Mouse (Mus musculus) B cell, adult 2 months (primary cell): ENCODE measurements around the gene Cenpu.
A peak's percentile ranks its signal among the peaks of the same experiment; 100 is the strongest.

Experiments used
- DNase-seq, 2 experiments: peaks; one replicate each; pipeline ENCODE4 v3.0.0; 2022

The Cenpu gene

GRCm38 (mm10) chr8:46600959-46601707 is 49.3 kb downstream of the Cenpu start:
- no peak for DNase-seq

GRCm38 (mm10) chr8:46603587-46603986 is 51.8 kb downstream of the Cenpu start:
- no peak for DNase-seq

GRCm38 (mm10) chr8:46606930-46607329 is 55.1 kb downstream of the Cenpu start:
- DNase-seq: no peak

- DNase-seq: no peak
Measured at GRCm38 (mm10) chr8:46611557-46611956, 59.7 kb downstream of the Cenpu start.

GRCm38 (mm10) chr8:46612913-46613312 is 61.1 kb downstream of the Cenpu start:
- DNase-seq: no peak

- no peak for DNase-seq
Measured at GRCm38 (mm10) chr8:46613377-46613776, 61.5 kb downstream of the Cenpu start.

- DNase-seq: no peak
Measured at GRCm38 (mm10) chr8:46615936-46616335, 64.1 kb downstream of the Cenpu start.

- peak; percentile 98 for DNase-seq
Measured at GRCm38 (mm10) chr8:46616879-46617689, 65.3 kb downstream of the Cenpu start, which contains the start of the genes Primpol and Casp3. TSS of gene Primpol (minus strand) at chr8:46617212. TSS of gene Casp3 (plus strand) at chr8:46617291.

- peak in 1 of 2 experiments; percentile 25 for DNase-seq
Measured at GRCm38 (mm10) chr8:46617690-46618620, 66.1 kb downstream of the Cenpu start.

GRCm38 (mm10) chr8:46618639-46619320 is 67.0 kb downstream of the Cenpu start:
- no peak for DNase-seq

GRCm38 (mm10) chr8:46622446-46623270 is 70.8 kb downstream of the Cenpu start:
- no peak for DNase-seq

- DNase-seq: no peak
Measured at GRCm38 (mm10) chr8:46625166-46625565, 73.3 kb downstream of the Cenpu start.

- no peak for DNase-seq
Measured at GRCm38 (mm10) chr8:46626642-46627041, 74.8 kb downstream of the Cenpu start.

GRCm38 (mm10) chr8:46627881-46628280 is 76.1 kb downstream of the Cenpu start:
- DNase-seq: peak in 1 of 2 experiments; percentile 17

GRCm38 (mm10) chr8:46628645-46629044 is 76.8 kb downstream of the Cenpu start:
- no peak for DNase-seq
